Mouse (Mus musculus): Measurements from ENCODE around the gene St8sia1. TPM values are rescaled to one million over a fixed set of nuclear protein-coding genes. Genes with fewer than 3 reads are reported as not detected.

St8sia1 gene
- polyA plus RNA-seq, 1 experiment from 2014 or later: 1.1 TPM

DNA sequence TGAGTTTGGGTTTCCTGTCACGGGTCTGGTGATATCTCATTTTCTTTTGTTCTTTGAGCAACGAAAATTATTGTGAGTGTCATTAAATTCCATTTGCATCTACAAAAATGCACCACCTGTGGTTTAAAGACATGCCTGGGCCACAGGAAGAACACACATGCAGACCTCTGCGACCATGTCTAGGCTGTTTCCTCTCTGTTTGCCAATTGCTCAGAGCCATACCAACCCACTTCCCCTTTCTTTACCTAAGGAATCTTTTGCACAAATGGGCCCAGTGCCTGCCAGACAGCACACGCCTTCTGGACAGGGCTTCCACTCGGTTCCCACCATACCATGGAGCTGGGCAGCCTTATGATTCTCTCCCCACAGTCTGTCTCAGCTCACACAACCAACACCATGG lies 48.8 kb downstream of the St8sia1 start:
- H3K4me2 ChIP-seq (replicated peaks; ENCODE audit: low read depth, low read length): no peak overlapping the region
- no peaks in the 10 kb centered on the region for H3K27me3 ChIP-seq (ENCODE audit: control insufficient read depth, insufficient read depth, low read length)
- H3K9me3 ChIP-seq (ENCODE audit: control insufficient read depth, low read depth, low read length): no peaks in the 10 kb centered on the region
- H3K36me3 ChIP-seq (ENCODE audit: control insufficient read depth, insufficient read depth, low read length): no peaks in the 10 kb centered on the region
- no peaks in the 10 kb centered on the region for H3K4me1 ChIP-seq (ENCODE audit: control insufficient read depth, insufficient read depth, low read length)
- WGBS: 70% methylated on average over 5 of the region's 5 CpGs
- no peak for ATAC-seq (ENCODE audit: insufficient number of reproducible peaks, insufficient read depth, low FRiP score, low read depth)
- no peak overlapping the region for H3K4me3 ChIP-seq (ENCODE audit: low read depth, low read length)
- no peak overlapping the region for H3K27ac ChIP-seq (ENCODE audit: low read length)
- H3K9ac ChIP-seq (replicated peaks; ENCODE audit: low read depth, low read length): no peak overlapping the region

DNA sequence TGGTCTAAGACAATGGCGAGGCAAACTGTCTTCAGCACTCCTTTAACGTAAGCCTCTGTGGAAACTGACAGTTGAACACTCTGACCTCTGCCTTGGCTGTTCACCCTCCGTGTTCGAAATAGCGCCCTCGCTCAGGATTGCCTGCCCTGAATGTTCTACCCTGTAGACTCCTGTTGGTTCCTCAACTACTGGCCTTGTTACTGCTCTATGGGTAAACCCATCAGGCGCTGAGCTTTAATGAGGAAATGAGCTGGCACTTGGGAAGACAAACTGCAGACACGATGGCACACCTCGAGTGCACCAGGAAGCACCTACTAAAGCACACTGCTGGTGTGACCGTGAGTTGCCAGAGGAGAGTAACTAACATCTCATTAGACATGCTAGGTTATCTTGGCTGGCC lies 49.6 kb downstream of the St8sia1 start:
- H3K9ac ChIP-seq (replicated peaks; ENCODE audit: low read depth, low read length): no peak overlapping the region
- no peaks in the 10 kb centered on the region for H3K27me3 ChIP-seq (ENCODE audit: control insufficient read depth, insufficient read depth, low read length)
- no peak overlapping the region for H3K4me3 ChIP-seq (ENCODE audit: low read depth, low read length)
- no peak for ATAC-seq (ENCODE audit: insufficient number of reproducible peaks, insufficient read depth, low FRiP score, low read depth)
- 79% methylated on average over 10 of the region's 10 CpGs for WGBS
- H3K9me3 ChIP-seq (ENCODE audit: control insufficient read depth, low read depth, low read length): no peaks in the 10 kb centered on the region
- no peak overlapping the region for H3K4me2 ChIP-seq (replicated peaks; ENCODE audit: low read depth, low read length)
- no peaks in the 10 kb centered on the region for H3K36me3 ChIP-seq (ENCODE audit: control insufficient read depth, insufficient read depth, low read length)
- no peaks in the 10 kb centered on the region for H3K4me1 ChIP-seq (ENCODE audit: control insufficient read depth, insufficient read depth, low read length)
- H3K27ac ChIP-seq (ENCODE audit: low read length): no peak overlapping the region

DNA sequence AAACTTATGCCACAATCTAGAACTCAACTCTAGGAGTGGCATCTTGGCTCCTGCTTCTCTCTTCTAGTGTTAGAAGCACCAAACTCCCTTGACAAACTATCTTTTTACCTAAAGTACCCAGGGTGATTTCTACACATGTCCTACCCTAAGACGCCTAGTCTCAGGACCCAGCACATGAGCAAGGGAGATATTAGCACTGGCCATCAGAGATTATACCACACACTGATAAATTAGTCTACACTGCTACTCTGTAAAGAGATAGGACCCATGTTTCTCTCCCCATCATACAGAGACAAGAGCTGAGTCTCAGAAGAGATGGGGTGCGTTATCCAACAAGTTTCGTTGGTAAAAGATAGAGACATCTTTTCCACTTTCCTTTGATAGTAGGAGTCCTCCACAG lies 53.0 kb downstream of the St8sia1 start:
- no peaks in the 10 kb centered on the region for H3K4me1 ChIP-seq (ENCODE audit: control insufficient read depth, insufficient read depth, low read length)
- no peaks in the 10 kb centered on the region for H3K36me3 ChIP-seq (ENCODE audit: control insufficient read depth, insufficient read depth, low read length)
- H3K27ac ChIP-seq (ENCODE audit: low read length): no peak overlapping the region
- 91% methylated on average over 3 of the region's 3 CpGs for WGBS
- H3K4me2 ChIP-seq (replicated peaks; ENCODE audit: low read depth, low read length): no peak overlapping the region
- no peak overlapping the region for H3K9ac ChIP-seq (replicated peaks; ENCODE audit: low read depth, low read length)
- no peaks in the 10 kb centered on the region for H3K9me3 ChIP-seq (ENCODE audit: control insufficient read depth, low read depth, low read length)
- no peaks in the 10 kb centered on the region for H3K27me3 ChIP-seq (ENCODE audit: control insufficient read depth, insufficient read depth, low read length)
- no peak overlapping the region for H3K4me3 ChIP-seq (ENCODE audit: low read depth, low read length)
- no peak for ATAC-seq (ENCODE audit: insufficient number of reproducible peaks, insufficient read depth, low FRiP score, low read depth)

DNA sequence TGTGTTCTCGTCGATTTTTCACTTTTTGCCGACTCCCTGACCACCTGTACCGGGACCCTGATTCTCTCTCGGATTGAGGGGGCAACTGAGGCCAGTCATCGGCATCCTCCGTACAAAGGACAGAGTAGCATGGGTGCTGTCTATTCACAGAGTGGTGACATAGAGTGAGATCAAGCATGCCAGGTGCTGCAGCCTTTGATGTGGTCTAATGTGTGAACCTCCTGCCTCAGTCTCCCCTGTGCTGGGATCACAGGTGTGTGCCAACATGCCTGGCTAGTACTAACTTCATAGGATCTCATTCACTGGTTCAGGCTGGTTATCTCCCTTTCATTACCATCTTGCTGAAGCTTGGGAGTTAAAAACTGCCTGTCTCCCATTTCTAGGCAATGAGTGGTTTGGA lies 53.5 kb downstream of the St8sia1 start:
- WGBS: 92% methylated on average over 7 of the region's 7 CpGs
- Histone ChIP-seq H3K9me3 (ENCODE audit: control insufficient read depth, low read depth, low read length) (no peaks in the 10 kb centered on the region), H3K27ac (ENCODE audit: low read length) (no peak overlapping the region), H3K4me1 (ENCODE audit: control insufficient read depth, insufficient read depth, low read length) (no peaks in the 10 kb centered on the region), H3K36me3 (ENCODE audit: control insufficient read depth, insufficient read depth, low read length) (no peaks in the 10 kb centered on the region), H3K4me2 (replicated peaks; ENCODE audit: low read depth, low read length) (no peak overlapping the region), H3K27me3 (ENCODE audit: control insufficient read depth, insufficient read depth, low read length) (no peaks in the 10 kb centered on the region), H3K9ac (replicated peaks; ENCODE audit: low read depth, low read length) (no peak overlapping the region), H3K4me3 (ENCODE audit: low read depth, low read length) (no peak overlapping the region)
- ATAC-seq (ENCODE audit: insufficient number of reproducible peaks, insufficient read depth, low FRiP score, low read depth): no peak

DNA sequence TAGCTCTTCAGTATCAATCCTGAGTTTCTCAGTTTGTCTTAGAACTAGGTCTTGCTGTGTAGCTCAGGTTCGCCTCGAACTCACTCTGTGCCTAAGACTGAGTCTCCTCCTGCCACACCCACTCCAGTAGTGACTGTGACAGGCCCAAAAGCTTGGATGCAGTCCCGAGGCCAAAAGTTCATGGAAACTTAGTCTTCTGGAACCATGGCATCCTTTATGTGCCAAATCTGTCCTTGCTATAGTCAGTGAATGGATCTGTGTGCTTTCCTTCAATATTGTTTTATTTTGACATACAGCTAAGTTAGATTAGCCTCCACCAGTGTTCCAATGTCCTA lies 54.5 kb downstream of the St8sia1 start:
- no peak overlapping the region for H3K27ac ChIP-seq (ENCODE audit: low read length)
- H3K36me3 ChIP-seq (ENCODE audit: control insufficient read depth, insufficient read depth, low read length): no peaks in the 10 kb centered on the region
- no peaks in the 10 kb centered on the region for H3K27me3 ChIP-seq (ENCODE audit: control insufficient read depth, insufficient read depth, low read length)
- 89% methylated on average over 3 of the region's 3 CpGs for WGBS
- no peaks in the 10 kb centered on the region for H3K4me1 ChIP-seq (ENCODE audit: control insufficient read depth, insufficient read depth, low read length)
- H3K4me3 ChIP-seq (ENCODE audit: low read depth, low read length): no peak overlapping the region
- ATAC-seq (ENCODE audit: insufficient number of reproducible peaks, insufficient read depth, low FRiP score, low read depth): no peak
- no peak overlapping the region for H3K9ac ChIP-seq (replicated peaks; ENCODE audit: low read depth, low read length)
- H3K9me3 ChIP-seq (ENCODE audit: control insufficient read depth, low read depth, low read length): no peaks in the 10 kb centered on the region
- no peak overlapping the region for H3K4me2 ChIP-seq (replicated peaks; ENCODE audit: low read depth, low read length)

DNA sequence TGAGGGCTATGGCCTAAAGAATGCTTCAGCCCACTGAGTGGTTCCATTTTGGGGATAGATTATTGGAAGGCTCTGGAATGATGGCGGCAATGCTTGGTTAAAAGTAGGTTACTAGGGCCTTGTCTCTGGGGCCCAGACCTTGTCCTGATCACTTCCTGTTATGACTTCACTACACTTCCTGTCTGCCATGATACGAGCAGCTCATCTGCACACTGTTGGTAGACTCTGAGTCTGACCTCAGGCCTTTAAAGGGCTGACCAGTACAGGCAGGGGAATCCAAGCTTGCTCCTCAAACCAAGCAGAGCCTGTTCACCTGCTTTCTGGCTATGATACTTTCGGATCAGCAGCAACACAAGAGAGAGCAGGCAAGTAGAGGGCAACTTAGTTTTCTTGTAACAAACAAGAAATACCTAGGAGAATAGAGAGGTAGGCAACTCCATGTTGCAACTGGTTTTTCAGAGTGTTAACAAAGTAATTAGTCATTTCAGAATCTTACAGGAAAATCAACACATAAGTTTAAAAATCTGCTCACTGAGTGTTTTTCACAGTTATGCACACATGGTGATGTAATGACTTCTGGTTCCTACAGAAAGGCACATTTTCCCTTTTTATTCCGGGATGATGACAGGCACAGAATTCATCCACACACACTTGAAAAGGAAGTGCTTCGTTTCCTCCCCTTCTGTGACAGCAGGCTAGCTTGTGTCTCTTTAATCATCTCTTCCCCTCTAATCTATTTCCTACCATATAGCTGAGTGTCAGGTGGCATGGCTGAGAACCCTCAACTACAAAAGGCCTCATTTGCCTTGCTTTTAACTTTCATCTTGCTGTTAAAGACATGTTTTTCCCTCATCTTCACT lies 55.1 kb downstream of the St8sia1 start:
- Histone ChIP-seq H3K4me2 (replicated peaks; ENCODE audit: low read depth, low read length) (no peak overlapping the region), H3K9me3 (ENCODE audit: control insufficient read depth, low read depth, low read length) (no peaks in the 10 kb centered on the region), H3K4me1 (ENCODE audit: control insufficient read depth, insufficient read depth, low read length) (no peaks in the 10 kb centered on the region), H3K27me3 (ENCODE audit: control insufficient read depth, insufficient read depth, low read length) (no peaks in the 10 kb centered on the region), H3K4me3 (ENCODE audit: low read depth, low read length) (no peak overlapping the region), H3K27ac (ENCODE audit: low read length) (no peak overlapping the region), H3K9ac (replicated peaks; ENCODE audit: low read depth, low read length) (no peak overlapping the region), H3K36me3 (ENCODE audit: control insufficient read depth, insufficient read depth, low read length) (no peaks in the 10 kb centered on the region)
- 71% methylated on average over 5 of the region's 5 CpGs for WGBS
- ATAC-seq (ENCODE audit: insufficient number of reproducible peaks, insufficient read depth, low FRiP score, low read depth): no peak

DNA sequence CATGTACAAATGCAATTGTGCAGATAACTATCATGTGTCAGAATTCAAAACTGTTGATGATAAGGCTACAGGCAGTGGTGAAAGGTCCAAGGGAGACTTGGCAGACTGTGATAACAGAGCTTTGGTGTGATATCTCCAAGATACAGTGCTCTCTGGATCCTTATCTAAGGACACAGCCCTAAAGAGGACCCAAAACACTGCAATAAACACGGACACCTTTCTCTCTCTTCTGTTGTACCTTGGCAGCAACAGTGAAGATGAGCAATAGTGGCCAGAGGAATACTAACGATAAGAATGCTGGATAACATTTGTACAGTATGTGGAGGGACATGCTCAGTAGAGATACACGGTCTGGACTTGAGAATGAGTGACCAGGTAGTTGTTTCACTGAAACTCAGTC lies 55.8 kb downstream of the St8sia1 start:
- Histone ChIP-seq H3K9me3 (ENCODE audit: control insufficient read depth, low read depth, low read length) (no peaks in the 10 kb centered on the region), H3K36me3 (ENCODE audit: control insufficient read depth, insufficient read depth, low read length) (no peaks in the 10 kb centered on the region), H3K27me3 (ENCODE audit: control insufficient read depth, insufficient read depth, low read length) (no peaks in the 10 kb centered on the region), H3K4me2 (replicated peaks; ENCODE audit: low read depth, low read length) (no peak overlapping the region), H3K27ac (ENCODE audit: low read length) (no peak overlapping the region), H3K4me3 (ENCODE audit: low read depth, low read length) (no peak overlapping the region), H3K4me1 (ENCODE audit: control insufficient read depth, insufficient read depth, low read length) (no peaks in the 10 kb centered on the region), H3K9ac (replicated peaks; ENCODE audit: low read depth, low read length) (no peak overlapping the region)
- no peak for ATAC-seq (ENCODE audit: insufficient number of reproducible peaks, insufficient read depth, low FRiP score, low read depth)
- WGBS: 90% methylated on average over 3 of the region's 3 CpGs

DNA sequence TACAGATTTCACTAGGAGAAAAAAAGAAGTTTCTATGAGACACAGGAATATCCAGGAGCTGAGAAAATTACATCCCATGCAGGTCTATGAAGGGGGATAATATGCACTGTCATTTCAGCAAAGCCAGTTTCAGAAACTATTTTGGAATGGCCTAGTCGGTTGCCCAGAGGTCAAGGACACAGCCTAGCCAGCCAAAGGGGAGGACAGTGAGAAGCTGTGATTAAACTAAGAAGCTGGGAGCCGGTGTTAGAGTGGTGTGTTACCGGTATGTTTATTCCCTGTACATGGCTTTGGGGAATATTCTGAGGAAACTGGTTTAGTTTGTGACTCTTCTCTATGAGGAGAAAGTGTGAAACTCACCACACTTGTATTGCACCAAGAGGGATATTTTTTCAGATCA lies 68.9 kb downstream of the St8sia1 start:
- Histone ChIP-seq H3K9me3 (ENCODE audit: control insufficient read depth, low read depth, low read length) (no peaks in the 10 kb centered on the region), H3K9ac (replicated peaks; ENCODE audit: low read depth, low read length) (no peak overlapping the region), H3K4me2 (replicated peaks; ENCODE audit: low read depth, low read length) (no peak overlapping the region), H3K4me1 (ENCODE audit: control insufficient read depth, insufficient read depth, low read length) (no peaks in the 10 kb centered on the region), H3K36me3 (ENCODE audit: control insufficient read depth, insufficient read depth, low read length) (no peaks in the 10 kb centered on the region), H3K27me3 (ENCODE audit: control insufficient read depth, insufficient read depth, low read length) (no peaks in the 10 kb centered on the region), H3K27ac (ENCODE audit: low read length) (no peak overlapping the region), H3K4me3 (ENCODE audit: low read depth, low read length) (no peak overlapping the region)
- 80% methylated on average over 3 of the region's 3 CpGs for WGBS
- ATAC-seq (ENCODE audit: insufficient number of reproducible peaks, insufficient read depth, low FRiP score, low read depth): no peak

DNA sequence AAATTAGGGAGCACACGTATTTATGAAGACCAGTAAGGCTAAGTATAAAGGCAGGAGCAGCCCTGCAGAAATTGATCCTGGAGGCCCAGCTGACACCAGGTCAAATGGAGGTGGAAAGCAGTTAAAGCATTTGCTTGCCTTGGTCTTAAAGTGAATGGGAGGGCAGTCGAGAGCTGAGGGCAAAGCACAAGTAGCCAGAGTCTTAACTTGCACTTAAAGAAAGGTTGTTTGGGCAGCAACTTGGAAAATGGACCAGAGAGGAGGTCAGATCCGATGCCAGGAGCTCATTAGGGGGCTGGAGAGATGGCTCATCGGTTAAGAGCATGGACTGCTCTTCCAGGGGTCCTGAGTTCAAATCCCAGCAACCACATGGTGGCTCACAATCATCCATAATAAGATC lies 70.5 kb downstream of the St8sia1 start:
- Histone ChIP-seq H3K27ac (ENCODE audit: low read length) (no peak overlapping the region), H3K36me3 (ENCODE audit: control insufficient read depth, insufficient read depth, low read length) (no peaks in the 10 kb centered on the region), H3K4me3 (ENCODE audit: low read depth, low read length) (no peak overlapping the region), H3K27me3 (ENCODE audit: control insufficient read depth, insufficient read depth, low read length) (no peaks in the 10 kb centered on the region), H3K4me2 (replicated peaks; ENCODE audit: low read depth, low read length) (no peak overlapping the region), H3K9me3 (ENCODE audit: control insufficient read depth, low read depth, low read length) (no peaks in the 10 kb centered on the region), H3K9ac (replicated peaks; ENCODE audit: low read depth, low read length) (no peak overlapping the region), H3K4me1 (ENCODE audit: control insufficient read depth, insufficient read depth, low read length) (no peaks in the 10 kb centered on the region)
- WGBS: 75% methylated on average over 4 of the region's 4 CpGs
- ATAC-seq (ENCODE audit: insufficient number of reproducible peaks, insufficient read depth, low FRiP score, low read depth): no peak
